Mouse (Mus musculus): ENCODE data around the gene Gm10570. TPM values are rescaled to one million over a fixed set of nuclear protein-coding genes. Genes with fewer than 3 reads are reported as not detected.
A peak's percentile ranks its signal among the peaks of the same experiment; 100 is the strongest.

Gm10570 gene
- polyA plus RNA-seq, 1 experiment from 2014 or later = not detected

GRCm38 (mm10) chr4:130273698-130274345 is 34.7 kb downstream of the Gm10570 start:
- TF ChIP-seq CTCF (IDR thresholded peaks at IDR 0.05) = no peak
- in situ Hi-C loops (cut with MboI; ENCODE audit: low pct_unique_long_range_greater_than_20kb) = no loop called here
- ATAC-seq (peak; percentile 63), DNase-seq (ENCODE audit: low read depth, low spot score) (peak; percentile 83)
- H3K27me3 ChIP-seq = no peaks in the 10 kb centered on the region
- POLR2A ChIA-PET = interaction anchor here (0.6 to 1.0 kb wide), 2 partner anchors 44 to 79 kb away, joined by 3 read pairs; no protein-coding TSS in a partner anchor
- CTCF ChIA-PET = interaction anchor here (1.0 to 1.8 kb wide), 3 partner anchors 10 to 23 kb away, joined by 4 to 5 read pairs (median 4); no protein-coding TSS in a partner anchor

- ATAC-seq (no peak), DNase-seq (ENCODE audit: low read depth, low spot score) (no peak)
- no peak for TF ChIP-seq CTCF (IDR thresholded peaks at IDR 0.05)
- POLR2A ChIA-PET = no interaction called here
- no peaks in the 10 kb centered on the region for H3K27me3 ChIP-seq
- in situ Hi-C loops (cut with MboI; ENCODE audit: low pct_unique_long_range_greater_than_20kb) = no loop called here
- CTCF ChIA-PET = no interaction called here
Measured at GRCm38 (mm10) chr4:130270611-130271347, 37.7 kb downstream of the Gm10570 start.

- ATAC-seq (no peak), DNase-seq (ENCODE audit: low read depth, low spot score) (no peak)
- ChIA-PET CTCF (interaction anchor here (0.6 kb wide), 1 partner anchor 113 kb away, joined by 3 read pairs; no protein-coding TSS in a partner anchor), POLR2A (no interaction called here)
- TF ChIP-seq CTCF (IDR thresholded peaks at IDR 0.05) = no peak
- in situ Hi-C loops (cut with MboI; ENCODE audit: low pct_unique_long_range_greater_than_20kb) = no loop called here
- no peaks in the 10 kb centered on the region for H3K27me3 ChIP-seq
Measured at GRCm38 (mm10) chr4:130270089-130270488, 38.4 kb downstream of the Gm10570 start.

- ATAC-seq = no peak
- POLR2A ChIA-PET = interaction anchor here (0.5 kb wide), 1 partner anchor 36 kb away, joined by 3 read pairs; no protein-coding TSS in a partner anchor
- H3K27me3 ChIP-seq = no peaks in the 10 kb centered on the region
- CTCF ChIA-PET = no interaction called here
- no peak for DNase-seq (ENCODE audit: low read depth, low spot score)
- in situ Hi-C loops (cut with MboI; ENCODE audit: low pct_unique_long_range_greater_than_20kb) = no loop called here
- TF ChIP-seq CTCF (IDR thresholded peaks at IDR 0.05) = no peak
Measured at GRCm38 (mm10) chr4:130268736-130269135, 39.7 kb downstream of the Gm10570 start.

- in situ Hi-C loops (cut with MboI; ENCODE audit: low pct_unique_long_range_greater_than_20kb) = no loop called here
- CTCF ChIA-PET = interaction anchor here (1.4 kb wide), 1 partner anchor 25 kb away, joined by 3 read pairs; no protein-coding TSS in a partner anchor
- ATAC-seq (no peak), DNase-seq (ENCODE audit: low read depth, low spot score) (no peak)
- POLR2A ChIA-PET = no interaction called here
- no peak for TF ChIP-seq CTCF (IDR thresholded peaks at IDR 0.05)
- no peaks in the 10 kb centered on the region for H3K27me3 ChIP-seq
Measured at GRCm38 (mm10) chr4:130267069-130267468, 41.4 kb downstream of the Gm10570 start.

GRCm38 (mm10) chr4:130266601-130267000 is 41.9 kb downstream of the Gm10570 start:
- in situ Hi-C loops (cut with MboI; ENCODE audit: low pct_unique_long_range_greater_than_20kb) = no loop called here
- ChIA-PET POLR2A (interaction anchor here (0.6 kb wide), 2 partner anchors 11 to 962 kb away, joined by 3 read pairs; no protein-coding TSS in a partner anchor), CTCF (interaction anchor here (1.4 kb wide), 1 partner anchor 26 kb away, joined by 3 read pairs; no protein-coding TSS in a partner anchor)
- no peaks in the 10 kb centered on the region for H3K27me3 ChIP-seq
- ATAC-seq = no peak
- no peak for DNase-seq (ENCODE audit: low read depth, low spot score)
- no peak for TF ChIP-seq CTCF (IDR thresholded peaks at IDR 0.05)

- H3K27me3 ChIP-seq = no peaks in the 10 kb centered on the region
- ATAC-seq (no peak), DNase-seq (ENCODE audit: low read depth, low spot score) (no peak)
- ChIA-PET CTCF (no interaction called here), POLR2A (no interaction called here)
- in situ Hi-C loops (cut with MboI; ENCODE audit: low pct_unique_long_range_greater_than_20kb) = no loop called here
- no peak for TF ChIP-seq CTCF (IDR thresholded peaks at IDR 0.05)
Measured at GRCm38 (mm10) chr4:130264698-130265349, 43.6 kb downstream of the Gm10570 start.

- no peak for TF ChIP-seq CTCF (IDR thresholded peaks at IDR 0.05)
- ATAC-seq (no peak), DNase-seq (ENCODE audit: low read depth, low spot score) (no peak)
- POLR2A ChIA-PET = no interaction called here
- in situ Hi-C loops (cut with MboI; ENCODE audit: low pct_unique_long_range_greater_than_20kb) = no loop called here
- H3K27me3 ChIP-seq = no peaks in the 10 kb centered on the region
- CTCF ChIA-PET = interaction anchor here (1.2 kb wide), 1 partner anchor 18 kb away, joined by 4 read pairs; no protein-coding TSS in a partner anchor
Measured at GRCm38 (mm10) chr4:130264131-130264530, 44.3 kb downstream of the Gm10570 start.

GRCm38 (mm10) chr4:130260406-130260805 is 48.1 kb downstream of the Gm10570 start:
- CTCF ChIA-PET = no interaction called here
- no peak for ATAC-seq
- no peak for DNase-seq (ENCODE audit: low read depth, low spot score)
- POLR2A ChIA-PET = no interaction called here
- H3K27me3 ChIP-seq = no peaks in the 10 kb centered on the region
- no peak for TF ChIP-seq CTCF (IDR thresholded peaks at IDR 0.05)
- in situ Hi-C loops (cut with MboI; ENCODE audit: low pct_unique_long_range_greater_than_20kb) = no loop called here

Other genes with a start within 250 kb of the Gm10570 start
- gene Pef1, start 206.1 kb downstream of the Gm10570 start, polyA plus RNA-seq (2021) = 63.2 TPM
- gene Hcrtr1, start 169.3 kb downstream of the Gm10570 start, polyA plus RNA-seq (2021) = 0.23 TPM
- 506 TPM for gene Tinagl1, start 133.6 kb downstream of the Gm10570 start, polyA plus RNA-seq (2021)
- gene Gm853, start 86.3 kb downstream of the Gm10570 start, polyA plus RNA-seq (2021) = 0.03 TPM
- 77.5 TPM for gene Serinc2, start 29.5 kb downstream of the Gm10570 start, polyA plus RNA-seq (2021)
- 0.23 TPM for gene Fabp3, start 79 bp downstream of the Gm10570 start, polyA plus RNA-seq (2021)
- gene Zcchc17, start 51.3 kb upstream of the Gm10570 start, polyA plus RNA-seq (2021) = 16.8 TPM
- 26.6 TPM for gene Snrnp40, start 51.5 kb upstream of the Gm10570 start, polyA plus RNA-seq (2021)

All from Patski (cell line).